Mouse (Mus musculus) macrophage (primary cell): Measurements from ENCODE around the gene Usp45. TPM values are rescaled to one million over a fixed set of nuclear protein-coding genes. Genes with fewer than 3 reads are reported as not detected.
"Not testable (repeated sequence)": the region's sequence is repeated elsewhere in the genome, so short reads cannot be mapped to it uniquely, and the experiment has no call there.

ENCODE experiments used
- H3K27ac ChIP-seq: fragments of 350-480 bp; formaldehyde crosslinking; 2 replicates; pipeline ENCODE4 v1.9.0; 2021
- H3K36me3 ChIP-seq: fragments of 350-480 bp; formaldehyde crosslinking; 2 replicates; pipeline ENCODE4 v1.9.0; 2021; ENCODE audit errors: inconsistent target
- H3K4me3 ChIP-seq: fragments of 350-480 bp; formaldehyde crosslinking; 2 replicates; pipeline ENCODE4 v1.9.0; 2021; ENCODE audit errors: inconsistent target
- H3K79me2 ChIP-seq: fragments of 350-480 bp; formaldehyde crosslinking; 2 replicates; pipeline ENCODE4 v1.9.0; 2021; ENCODE audit errors: inconsistent target
- WGBS: methylation state at CpG from one replicate; pipeline ENCODE4 v1.1.7; 2026; ENCODE audit warnings: inconsistent platforms; ENCODE audit not compliant: missing documents; 5-methylcytosine and 5-hydroxymethylcytosine counted together
- polyA plus RNA-seq: library from polyadenylated mRNA; stranded (reverse); fragments of 250-400 nt; gene quantifications from 3 replicates; pipeline ENCODE4 v1.2.4, GENCODE M21; 2018; ENCODE audit warnings: inconsistent platforms
- total RNA-seq, 78 experiments: library from RNA; depleted of rRNA; stranded (reverse); fragments of 250-400 nt; gene quantifications; 1 replicate in 9 of 78; 2 replicates in 24 of 78; 3 replicates in 43 of 78; 4 replicates in 2 of 78; pipeline ENCODE4 v1.2.4; 2018; ENCODE audit warnings: inconsistent platforms in 56 of 78

Gene Usp45
- 10 to 100 TPM; 13.8 to 87.5 (median 40.7) TPM for total RNA-seq (2018; cell fraction: chromatin; rRNA removed)
- total RNA-seq (2018; cell fraction: cytosol; rRNA removed) = 10 to 100 TPM; 10.2 to 21.6 (median 16.3) TPM
- 10 to 100 TPM; 13.5 to 65.0 (median 25.4) TPM for total RNA-seq (2018; cell fraction: nucleus; rRNA removed)
- 11.5 to 13.5 TPM (median 11.8 TPM) in 3 replicates for polyA plus RNA-seq

DNA sequence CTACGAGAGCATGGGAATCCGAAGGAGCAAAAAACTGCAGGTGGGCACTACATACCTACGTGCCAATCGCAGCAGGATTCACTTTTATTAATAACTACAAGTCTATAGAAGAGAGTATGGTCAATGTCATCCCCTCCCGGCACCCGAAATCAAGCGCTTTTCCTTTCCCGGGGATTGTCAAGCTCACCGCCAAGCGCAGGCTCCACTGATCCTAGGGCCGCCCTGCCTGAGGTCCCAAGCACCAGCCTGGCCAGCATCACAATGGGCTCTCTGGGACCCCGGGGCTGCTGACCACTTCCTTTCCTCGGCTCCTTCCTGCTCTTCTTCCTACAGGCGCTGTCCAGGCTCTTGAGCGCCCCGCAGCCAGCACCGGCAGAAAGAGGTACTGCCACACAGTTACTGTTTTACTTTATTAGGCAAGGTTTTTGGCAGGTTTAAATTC, at the start of gene Usp45, which contains the start of gene Tstd3:
TSS of gene Usp45 (plus strand) at position 294 of the 442 bp plus-strand sequence.
TSS of gene Tstd3 (minus strand) at position 350 of the 442 bp plus-strand sequence.
- 2% methylated on average over 15 of the region's 17 CpGs for WGBS
- no peaks in the 10 kb centered on the region; the same call in 1 of the 2 replicates for H3K79me2 ChIP-seq
- no peaks in the 10 kb centered on the region for H3K36me3 ChIP-seq
- H3K4me3 ChIP-seq = peak within 1 kb of the TSS; percentile 95
- peak within 1 kb of the TSS; percentile 62 for H3K27ac ChIP-seq

- peaks cover 3% of the 10 kb centered on the region for H3K79me2 ChIP-seq
- H3K27ac ChIP-seq = no peak overlapping the region
- no peaks in the 10 kb centered on the region for H3K36me3 ChIP-seq
- WGBS = 71% methylated on average over 7 of the region's 7 CpGs
- H3K4me3 ChIP-seq = no peak overlapping the region
These were observed 44.1 kb upstream of the Usp45 start for GRCm38 (mm10) chr4:21722752-21723334.

DNA sequence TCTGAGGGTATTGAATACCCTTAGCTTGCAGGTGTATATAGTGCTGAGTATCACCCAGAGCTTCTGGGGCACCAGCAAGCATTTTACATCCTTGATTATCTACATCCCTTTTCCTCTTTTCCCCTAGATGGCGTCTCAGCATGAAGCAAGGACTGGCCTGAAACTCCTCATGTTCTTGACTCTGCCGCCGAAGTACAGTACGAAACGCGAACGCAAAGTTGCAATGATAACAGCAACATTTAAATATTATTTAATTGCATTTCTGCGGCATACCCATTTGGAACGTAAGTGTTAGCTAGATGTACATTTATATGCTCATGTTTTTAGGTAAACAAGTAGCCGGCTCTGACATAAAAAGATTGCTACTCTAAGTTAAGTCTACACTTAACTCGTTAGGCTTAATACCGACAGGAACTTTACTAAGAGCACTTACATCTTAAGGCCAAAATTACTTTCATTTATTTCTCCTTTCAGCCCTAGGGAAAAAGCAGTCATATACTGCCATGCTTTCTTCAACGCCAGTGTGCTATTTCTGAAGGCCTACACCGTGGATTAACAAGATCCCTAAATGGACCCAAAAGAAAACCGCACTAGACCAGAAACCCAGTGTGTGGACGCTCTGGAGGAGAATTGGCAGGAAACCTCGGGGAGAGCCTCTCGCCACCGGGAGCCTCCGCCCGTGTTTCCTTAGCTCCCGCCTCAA, 39.9 kb upstream of the Usp45 start:
- WGBS = 2% methylated on average over 22 of the region's 22 CpGs
- Histone ChIP-seq H3K27ac (peak overlapping the region; percentile 48), H3K36me3 (no peaks in the 10 kb centered on the region), H3K4me3 (peak overlapping the region; percentile 87), H3K79me2 (peaks cover 31% of the 10 kb centered on the region)

DNA sequence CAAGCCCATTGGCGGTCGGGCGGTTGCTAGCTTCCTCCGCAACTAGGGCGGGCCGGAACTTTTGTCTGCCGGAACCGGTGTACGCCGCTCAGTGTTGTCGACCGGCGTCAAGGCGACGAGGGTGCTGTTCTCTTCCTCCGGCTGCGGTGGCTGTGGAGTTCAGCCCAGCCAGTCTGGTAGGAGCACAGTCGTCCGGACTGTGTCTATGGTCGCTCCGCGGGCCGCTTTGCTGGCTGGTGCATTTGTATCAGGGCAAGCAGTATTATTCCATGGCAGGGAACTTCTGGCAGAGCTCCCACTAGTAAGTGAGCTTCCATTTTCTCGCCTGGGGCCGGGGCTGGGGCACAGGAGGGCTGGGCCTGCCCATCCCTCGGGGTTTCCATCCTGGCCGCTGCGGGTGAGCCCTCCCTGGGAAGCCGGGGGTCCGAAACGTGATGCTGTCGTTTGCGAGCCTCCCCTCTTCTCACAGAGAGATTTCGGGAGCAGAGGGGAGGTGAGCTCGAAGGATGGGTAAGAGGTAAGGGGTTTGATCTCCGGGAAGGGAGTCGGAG, 39.3 kb upstream of the Usp45 start, which contains the start of gene Ccnc:
TSS of gene Ccnc (plus strand) at position 87 of the 551 bp plus-strand sequence.
- H3K4me3 ChIP-seq = peak within 1 kb of the TSS; percentile 87
- H3K27ac ChIP-seq = peak within 1 kb of the TSS; percentile 48
- WGBS = 2% methylated on average over 37 of the region's 37 CpGs
- peaks cover 31% of the 10 kb centered on the region for H3K79me2 ChIP-seq
- peaks cover under 1% of the 10 kb centered on the region; the same call in 1 of the 2 replicates for H3K36me3 ChIP-seq

DNA sequence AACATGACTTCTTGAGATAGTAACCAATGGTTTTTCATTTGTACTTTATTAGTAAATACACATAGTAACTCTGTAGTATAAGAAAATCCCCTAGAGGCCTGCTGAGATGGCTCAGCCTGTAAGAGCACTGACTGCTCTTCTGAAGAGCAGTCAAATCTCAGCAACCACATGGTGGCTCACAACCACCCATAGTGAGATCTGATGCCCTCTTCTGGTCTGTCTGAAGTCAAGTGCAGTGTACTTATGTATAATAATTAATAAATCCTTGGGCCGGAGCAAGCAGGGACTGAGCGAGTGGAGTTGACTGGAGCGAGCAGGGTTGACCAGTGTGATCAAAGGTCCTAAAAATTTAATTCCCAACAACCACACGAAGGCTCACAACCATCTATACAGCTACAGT, 27.8 kb upstream of the Usp45 start:
- no peak overlapping the region for H3K4me3 ChIP-seq
- 90% methylated on average over 4 of the region's 4 CpGs for WGBS
- H3K27ac ChIP-seq = no peak overlapping the region
- no peaks in the 10 kb centered on the region for H3K79me2 ChIP-seq
- peaks cover 7% of the 10 kb centered on the region; the same call in 1 of the 2 replicates for H3K36me3 ChIP-seq

DNA sequence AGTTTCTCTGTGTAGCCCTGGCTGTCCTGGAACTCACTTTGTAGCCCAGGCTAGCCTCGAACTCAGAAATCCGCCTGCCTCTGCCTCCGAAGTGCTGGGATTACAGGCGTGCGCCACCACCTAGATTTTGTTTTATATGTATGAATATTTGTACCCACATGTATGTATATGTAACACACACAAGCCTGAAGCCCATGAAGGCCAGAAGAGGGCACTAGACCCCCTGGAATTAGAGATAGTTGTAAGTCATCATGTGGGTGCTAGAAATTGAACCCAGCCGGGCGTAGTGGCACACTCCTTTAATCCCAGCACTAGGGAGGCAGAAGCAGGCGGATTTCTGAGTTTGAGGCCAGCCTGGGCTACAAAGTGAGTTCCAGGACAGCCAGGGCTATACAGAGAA, 22.8 kb upstream of the Usp45 start:
- not testable (repeated sequence) for H3K27ac ChIP-seq, H3K79me2 ChIP-seq, H3K4me3 ChIP-seq
- 95% methylated on average over 4 of the region's 8 CpGs for WGBS
- H3K36me3 ChIP-seq = peaks cover 11% of the 10 kb centered on the region; the same call in 1 of the 2 replicates

DNA sequence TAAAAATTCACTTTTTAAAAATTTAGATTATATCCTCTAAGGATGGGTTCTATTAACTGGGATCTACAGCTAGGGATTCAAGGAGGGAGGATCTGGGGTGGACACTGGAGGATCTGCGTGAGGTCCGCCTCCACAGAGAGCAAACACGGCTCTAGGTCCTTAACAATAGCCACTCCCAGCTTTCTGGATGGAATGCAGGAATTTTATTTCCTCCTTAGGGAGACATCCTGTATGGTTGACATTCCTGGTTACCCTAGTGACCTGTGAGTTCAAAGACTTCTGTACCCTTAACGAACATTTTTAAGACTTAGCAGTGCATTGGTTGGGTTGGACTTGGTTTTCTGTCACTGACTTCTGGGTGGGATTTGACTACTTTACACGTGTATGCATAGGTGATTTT, 21.2 kb upstream of the Usp45 start:
- 98% methylated on average over 5 of the region's 5 CpGs for WGBS
- Histone ChIP-seq H3K36me3 (peaks cover 11% of the 10 kb centered on the region; the same call in 1 of the 2 replicates), H3K4me3 (no peak overlapping the region), H3K79me2 (no peaks in the 10 kb centered on the region), H3K27ac (no peak overlapping the region)

GRCm38 (mm10) chr4:21755123-21755789, 11.7 kb upstream of the Usp45 start:
- 12% methylated on average over 4 of the region's 4 CpGs for WGBS
- no peaks in the 10 kb centered on the region for H3K79me2 ChIP-seq
- H3K4me3 ChIP-seq = no peak overlapping the region
- peaks cover 8% of the 10 kb centered on the region; the same call in 1 of the 2 replicates for H3K36me3 ChIP-seq
- peak overlapping the region; percentile 62 for H3K27ac ChIP-seq

- no peak overlapping the region for H3K27ac ChIP-seq
- 87% methylated on average over 1 of the region's 1 CpGs for WGBS
- no peak overlapping the region for H3K4me3 ChIP-seq
- H3K79me2 ChIP-seq = no peaks in the 10 kb centered on the region
- H3K36me3 ChIP-seq = peaks cover 8% of the 10 kb centered on the region; the same call in 1 of the 2 replicates
These were observed 8.1 kb upstream of the Usp45 start for GRCm38 (mm10) chr4:21758860-21759259.

DNA sequence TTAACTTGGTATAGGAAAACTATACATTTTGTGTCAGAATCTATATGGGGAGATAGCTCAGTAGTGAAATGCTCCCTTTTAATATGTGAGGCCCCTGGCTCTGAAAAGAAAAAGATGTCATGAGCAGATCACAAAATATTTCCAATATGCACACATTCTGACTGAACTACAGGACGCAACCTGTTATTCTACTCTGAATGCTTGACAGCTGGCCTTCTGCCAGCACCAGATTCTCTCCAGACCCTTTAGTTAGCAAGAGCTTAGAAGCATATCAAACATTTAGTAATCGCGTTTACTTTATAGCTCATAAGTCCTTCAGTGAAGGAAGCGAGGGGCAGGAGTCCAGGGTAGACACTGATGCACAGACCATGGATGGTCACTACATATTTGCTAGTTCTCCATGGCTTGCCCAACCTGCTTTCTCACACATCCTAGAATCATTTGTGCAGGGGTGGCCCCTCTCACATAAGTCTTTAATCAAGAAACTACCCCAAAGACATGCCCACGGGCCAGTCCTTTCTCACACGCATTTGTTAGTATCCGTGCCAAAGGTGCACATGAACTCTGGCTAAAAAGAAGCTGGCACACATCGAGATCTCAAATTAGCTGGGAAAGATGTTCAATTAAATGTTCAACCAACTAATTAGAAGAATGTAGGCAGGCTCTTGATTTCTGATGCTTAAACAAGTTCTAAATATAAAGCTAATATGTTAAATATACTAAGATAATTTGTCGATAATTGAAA, 5.4 kb upstream of the Usp45 start:
- Histone ChIP-seq H3K4me3 (no peak overlapping the region), H3K79me2 (no peaks in the 10 kb centered on the region; the same call in 1 of the 2 replicates), H3K36me3 (peaks cover 8% of the 10 kb centered on the region; the same call in 1 of the 2 replicates), H3K27ac (no peak overlapping the region)
- WGBS = 94% methylated on average over 9 of the region's 9 CpGs

DNA sequence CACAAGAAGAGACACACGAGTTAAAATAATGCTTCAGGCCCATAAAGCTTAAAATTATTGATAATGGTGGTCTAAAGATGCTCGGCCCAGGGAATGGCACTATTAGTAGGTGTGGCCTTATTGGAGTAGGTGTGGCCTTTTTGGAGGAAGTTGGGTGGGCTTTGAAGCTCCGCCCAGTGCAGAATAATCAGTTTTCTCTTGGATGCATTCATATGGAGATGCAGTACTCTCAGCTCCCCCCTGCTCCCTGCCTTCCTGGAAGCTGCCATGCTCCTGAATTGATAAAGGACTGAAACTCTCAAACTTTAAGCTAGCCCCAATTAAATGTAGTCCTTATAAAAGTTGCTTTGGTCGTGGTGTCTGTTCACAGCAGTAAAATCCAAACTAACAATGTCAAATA, 3.1 kb upstream of the Usp45 start:
- Histone ChIP-seq H3K27ac (no peak overlapping the region), H3K4me3 (no peak overlapping the region), H3K79me2 (no peaks in the 10 kb centered on the region; the same call in 1 of the 2 replicates), H3K36me3 (peaks cover 7% of the 10 kb centered on the region; the same call in 1 of the 2 replicates)
- 85% methylated on average over 4 of the region's 4 CpGs for WGBS

DNA sequence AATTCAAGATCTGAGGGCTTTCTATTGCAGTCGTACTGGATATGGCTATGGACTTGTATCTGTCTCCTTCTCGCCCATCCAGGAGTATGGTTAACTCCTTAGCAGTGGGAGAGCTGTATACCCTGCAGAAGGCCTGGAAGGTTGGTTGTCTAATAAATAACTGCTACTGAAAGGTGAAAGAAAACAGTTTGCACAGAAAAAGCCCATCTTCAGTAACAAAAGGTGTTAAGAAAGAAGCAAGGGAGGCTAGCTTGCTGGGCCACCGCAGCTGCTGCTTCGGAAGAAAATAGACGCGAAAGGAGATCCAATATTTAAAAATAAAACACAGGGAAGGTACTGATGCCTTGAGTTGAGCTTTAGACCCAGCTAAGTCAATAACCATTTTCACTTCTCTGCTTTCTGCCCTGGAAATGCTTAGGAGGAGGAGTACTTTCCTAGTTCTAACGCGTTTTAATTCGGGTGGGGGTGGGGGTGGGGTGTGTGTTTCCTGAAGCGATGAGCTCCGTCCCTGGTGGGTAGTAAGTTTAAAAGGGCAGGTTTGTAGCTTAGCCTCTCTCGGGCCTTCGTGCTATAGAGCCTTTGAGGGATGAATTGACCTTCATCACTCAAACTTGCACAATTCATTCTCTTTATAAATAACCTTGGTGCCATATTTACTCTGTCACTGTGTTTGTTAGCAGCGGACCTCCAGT, 639 bp upstream of the Usp45 start:
- no peaks in the 10 kb centered on the region for H3K36me3 ChIP-seq
- H3K27ac ChIP-seq = peak overlapping the region; percentile 62
- peak overlapping the region; percentile 95 for H3K4me3 ChIP-seq
- H3K79me2 ChIP-seq = no peaks in the 10 kb centered on the region; the same call in 1 of the 2 replicates
- WGBS = 25% methylated on average over 14 of the region's 14 CpGs

GRCm38 (mm10) chr4:21771064-21771463, 4.1 kb downstream of the Usp45 start:
- Histone ChIP-seq H3K79me2 (no peaks in the 10 kb centered on the region; the same call in 1 of the 2 replicates), H3K4me3 (no peak overlapping the region), H3K36me3 (no peaks in the 10 kb centered on the region), H3K27ac (no peak overlapping the region)
- WGBS = 92% methylated on average over 1 of the region's 1 CpGs
